Mouse (Mus musculus) heart, postnatal 25 days (tissue): ENCODE data around the gene Psmc4. TPM values are rescaled to one million over a fixed set of nuclear protein-coding genes. Genes with fewer than 3 reads are reported as not detected.

Experiments used
- total RNA-seq, 2 experiments: library from RNA; stranded (reverse); gene quantifications; 2 replicates each; pipeline ENCODE4 v1.2.3; 2021

Gene Psmc4
- total RNA-seq, 2 experiments from 2014 or later: 86.9 to 94.6 TPM

Other genes with a start within 250 kb of the Psmc4 start
- gene Zfp626, start 242.9 kb downstream of the Psmc4 start, total RNA-seq: 1 to 10 TPM; 5.5 to 6.2 TPM
- gene Zfp59, start 211.5 kb downstream of the Psmc4 start, total RNA-seq: 1 to 10 TPM; 2.6 to 3.1 TPM
- gene Zfp607a, start 192.6 kb downstream of the Psmc4 start, total RNA-seq: 1 to 10 TPM; 3.3 to 3.5 TPM
- 1 to 10 TPM; 6.2 to 6.6 TPM for gene Zfp974, start 120.6 kb downstream of the Psmc4 start, total RNA-seq
- gene Zfp780b, start 70.9 kb downstream of the Psmc4 start, total RNA-seq: 1 to 10 TPM; 7.3 to 8.7 TPM
- under 1 TPM; 0.75 to 0.94 TPM for gene Zfp850, start 36.0 kb downstream of the Psmc4 start, total RNA-seq
- gene Fcgbp, start 21.1 kb upstream of the Psmc4 start, total RNA-seq: not detected
- not detected for gene 9530053A07Rik, start 79.4 kb upstream of the Psmc4 start, total RNA-seq
- 10 to 100 TPM; 32.2 to 35.3 TPM for gene Fbl, start 119.6 kb upstream of the Psmc4 start, total RNA-seq
- 10 to 100 TPM; 30.5 to 32.0 TPM for gene Dyrk1b, start 129.4 kb upstream of the Psmc4 start, total RNA-seq
- 10 to 100 TPM; 11.9 to 12.1 TPM for gene Eid2, start 217.8 kb upstream of the Psmc4 start, total RNA-seq
- gene Eid2b, start 227.6 kb upstream of the Psmc4 start, total RNA-seq: 10 to 100 TPM; 10.1 to 10.2 TPM
- gene Selenov, start 241.1 kb upstream of the Psmc4 start, total RNA-seq: not detected